ENCODE assay signal across 13 mouse cellular contexts in the genomic region with DNA sequence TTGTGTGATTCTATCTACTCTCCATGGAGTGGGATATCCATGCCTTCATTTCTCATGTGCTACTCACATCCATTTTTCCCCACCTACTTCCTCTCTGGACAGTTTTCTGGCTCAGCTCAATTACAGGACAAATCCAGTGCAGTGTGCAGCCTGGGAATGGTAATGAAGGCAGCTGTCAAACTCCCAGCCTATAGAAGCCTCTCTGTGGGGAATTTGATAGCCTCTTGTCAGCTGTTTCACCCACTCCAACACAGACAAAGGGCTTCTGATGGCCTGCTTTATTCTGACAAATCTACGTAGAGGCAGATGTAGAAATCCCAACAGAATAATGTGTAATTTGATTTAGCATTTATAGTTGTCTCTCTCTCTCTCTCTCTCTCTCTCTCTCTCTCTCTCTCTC.
DNase-seq lines count a peak whose midpoint lies in the region; ATAC-seq and TF ChIP-seq lines count a peak whose summit lies in the region.
"Had no signal": no experiment of that assay in that cellular context is flagged by ENCODE, and none has a peak within 500 bp of the region (broad histone marks: within the 10 kb centered on the region; RNA-seq: fewer than 3 reads in every experiment).

No protein-coding gene starts in this region.

- no peaks in the 10 kb centered on the region for H3K27me3 ChIP-seq in limb, embryonic 13.5 days
- H3K27me3 ChIP-seq in limb, embryonic 10.5 days (ENCODE audit: low read depth, poor library complexity, severe bottlenecking): no peaks in the 10 kb centered on the region
- no peaks in the 10 kb centered on the region for H3K27me3 ChIP-seq in forebrain, postnatal 0 days (ENCODE audit: insufficient read depth, low read length)
- H3K27me3 ChIP-seq in midbrain, embryonic 11.5 days (ENCODE audit: control insufficient read depth, insufficient read depth, low read length): no peaks in the 10 kb centered on the region
- H3K27me3 ChIP-seq in thymus, adult 2 months (ENCODE audit: control insufficient read depth, insufficient read depth, low read length): no peaks in the 10 kb centered on the region
- H3K27me3 ChIP-seq: embryonic facial prominence, embryonic 13.5 days; limb, embryonic 15.5 days had no signal

- 42% methylated on average over 1 of the region's 1 CpGs for WGBS in limb, embryonic 13.5 days
- WGBS in limb, embryonic 10.5 days: 59% methylated on average over 1 of the region's 1 CpGs
- WGBS in forebrain, postnatal 0 days: 11% methylated on average over 1 of the region's 1 CpGs
- 8% methylated on average over 1 of the region's 1 CpGs for WGBS in midbrain, embryonic 11.5 days
- 81% methylated on average over 1 of the region's 1 CpGs for WGBS in thymus, adult 2 months

- no peak for TF ChIP-seq POLR2A in thymus, adult 2 months (IDR thresholded peaks at IDR 0.05; ENCODE audit: control insufficient read depth, extremely low read depth, insufficient read depth, low read length, poor library complexity)

- no peak overlapping the region for H3K4me2 ChIP-seq in limb, embryonic 13.5 days (replicated peaks)
- no peak overlapping the region for H3K4me2 ChIP-seq in forebrain, postnatal 0 days (ENCODE audit: low read depth)
- H3K4me2 ChIP-seq in midbrain, embryonic 11.5 days: no peak overlapping the region
- H3K4me2 ChIP-seq: embryonic facial prominence, embryonic 13.5 days; limb, embryonic 15.5 days had no signal

- DNase-seq in limb, embryonic 10.5 days (ENCODE audit: low spot score): no peak
- peak; percentile 16 for DNase-seq in forebrain, postnatal 0 days
- DNase-seq in midbrain, embryonic 11.5 days (ENCODE audit: low spot score, missing footprints): no peak
- DNase-seq in retina, postnatal 1 day: peak; percentile 69
- DNase-seq in ovary, adult 18-20 months (ENCODE audit: low spot score): no peak
- no peak for DNase-seq in thymus, adult 2 months
- no peak for DNase-seq in urinary bladder, postnatal 25 days (ENCODE audit: low spot score)
- DNase-seq: adrenal gland, adult 2 months; kidney, adult 2 months; lung, postnatal 10 days had no signal

- H3K9ac ChIP-seq in limb, embryonic 13.5 days: no peak overlapping the region
- no peak overlapping the region for H3K9ac ChIP-seq in forebrain, postnatal 0 days
- no peak overlapping the region for H3K9ac ChIP-seq in midbrain, embryonic 11.5 days (ENCODE audit: low read length)
- H3K9ac ChIP-seq: embryonic facial prominence, embryonic 13.5 days; limb, embryonic 15.5 days had no signal

- H3K4me3 ChIP-seq in limb, embryonic 13.5 days: no peak overlapping the region
- H3K4me3 ChIP-seq in limb, embryonic 10.5 days: no peak overlapping the region
- no peak overlapping the region for H3K4me3 ChIP-seq in forebrain, postnatal 0 days (ENCODE audit: low read depth, low read length)
- H3K4me3 ChIP-seq in midbrain, embryonic 11.5 days (ENCODE audit: low read depth, low read length): no peak overlapping the region
- no peak overlapping the region for H3K4me3 ChIP-seq in thymus, adult 2 months (ENCODE audit: control insufficient read depth, insufficient read depth, low read length)
- H3K4me3 ChIP-seq: embryonic facial prominence, embryonic 13.5 days; limb, embryonic 15.5 days had no signal

- no peaks in the 10 kb centered on the region for H3K4me1 ChIP-seq in limb, embryonic 13.5 days
- H3K4me1 ChIP-seq in limb, embryonic 10.5 days: no peaks in the 10 kb centered on the region
- no peaks in the 10 kb centered on the region for H3K4me1 ChIP-seq in forebrain, postnatal 0 days (ENCODE audit: insufficient read depth)
- no peaks in the 10 kb centered on the region for H3K4me1 ChIP-seq in midbrain, embryonic 11.5 days (ENCODE audit: control insufficient read depth, insufficient read depth, low read length)
- H3K4me1 ChIP-seq in thymus, adult 2 months (replicated peaks; ENCODE audit: control insufficient read depth, insufficient read depth, low read length): no peaks in the 10 kb centered on the region
- H3K4me1 ChIP-seq: embryonic facial prominence, embryonic 13.5 days; limb, embryonic 15.5 days had no signal

- no peak overlapping the region for H3K27ac ChIP-seq in limb, embryonic 13.5 days
- H3K27ac ChIP-seq in limb, embryonic 10.5 days: no peak overlapping the region
- H3K27ac ChIP-seq in forebrain, postnatal 0 days (ENCODE audit: low read depth, low read length): no peak overlapping the region
- H3K27ac ChIP-seq in midbrain, embryonic 11.5 days (ENCODE audit: low read depth, low read length): no peak overlapping the region; the same call in 1 of the 2 replicates
- no peak overlapping the region for H3K27ac ChIP-seq in thymus, adult 2 months (ENCODE audit: control insufficient read depth, insufficient read depth, low read length)
- H3K27ac ChIP-seq: embryonic facial prominence, embryonic 13.5 days; limb, embryonic 15.5 days had no signal

- no peaks in the 10 kb centered on the region for H3K36me3 ChIP-seq in limb, embryonic 13.5 days
- H3K36me3 ChIP-seq in limb, embryonic 10.5 days: no peaks in the 10 kb centered on the region
- no peaks in the 10 kb centered on the region for H3K36me3 ChIP-seq in forebrain, postnatal 0 days (ENCODE audit: insufficient read depth)
- no peaks in the 10 kb centered on the region for H3K36me3 ChIP-seq in midbrain, embryonic 11.5 days (ENCODE audit: control insufficient read depth, insufficient read depth, low read length)
- H3K36me3 ChIP-seq in thymus, adult 2 months (ENCODE audit: control insufficient read depth, insufficient read depth, low read length): no peaks in the 10 kb centered on the region
- H3K36me3 ChIP-seq: embryonic facial prominence, embryonic 13.5 days; limb, embryonic 15.5 days had no signal

- no peak for TF ChIP-seq CTCF in forebrain, postnatal 0 days (IDR thresholded peaks at IDR 0.05; ENCODE audit: low read depth)
- TF ChIP-seq CTCF in thymus, adult 2 months (IDR thresholded peaks at IDR 0.05; ENCODE audit: borderline replicate concordance, control insufficient read depth, extremely low read depth, insufficient read depth, low read length, poor library complexity): no peak

- ATAC-seq in limb, embryonic 13.5 days (ENCODE audit: low FRiP score, low read depth): 0 out of 2 replicates have a peak, but pooled peaks have one; percentile 40
- ATAC-seq in forebrain, postnatal 0 days: peak; percentile 83
- peak; percentile 93 for ATAC-seq in midbrain, embryonic 11.5 days (ENCODE audit: low FRiP score)

- no peaks in the 10 kb centered on the region for H3K9me3 ChIP-seq in limb, embryonic 13.5 days
- H3K9me3 ChIP-seq in limb, embryonic 10.5 days (replicated peaks): no peaks in the 10 kb centered on the region
- no peaks in the 10 kb centered on the region for H3K9me3 ChIP-seq in forebrain, postnatal 0 days (ENCODE audit: low read length)
- no peaks in the 10 kb centered on the region for H3K9me3 ChIP-seq in midbrain, embryonic 11.5 days (ENCODE audit: control insufficient read depth, low read length)
- H3K9me3 ChIP-seq: embryonic facial prominence, embryonic 13.5 days; limb, embryonic 15.5 days had no signal

Comparison
In these comparisons a context has a peak if more than half of its experiments do, and no peak if none do; other contexts are left out.
1. ATAC-seq: peak in every context shown above with its lines; median percentile 93 in midbrain, embryonic 11.5 days; 83 in forebrain, postnatal 0 days; 40 in limb, embryonic 13.5 days.
2. DNase-seq: peak in forebrain, postnatal 0 days (single experiment) and retina, postnatal 1 day (single experiment); none in limb, embryonic 10.5 days (single experiment), midbrain, embryonic 11.5 days (single experiment), ovary, adult 18-20 months (single experiment), thymus, adult 2 months (single experiment) and urinary bladder, postnatal 25 days (single experiment).